Mouse (Mus musculus): Measurements from ENCODE around the gene Hba-a2. TPM values are rescaled to one million over a fixed set of nuclear protein-coding genes. Genes with fewer than 3 reads are reported as not detected.
A peak's percentile ranks its signal among the peaks of the same experiment; 100 is the strongest.

Gene Hba-a2
- polyA plus RNA-seq, 1 experiment from 2014 or later, result 5,155 TPM

GRCm38 (mm10) chr11:32340476-32341473 is 44.5 kb downstream of the Hba-a2 start:
- H3K9ac ChIP-seq (replicated peaks; ENCODE audit: low read length), result no peak overlapping the region
- no peak overlapping the region for H3K4me3 ChIP-seq (replicated peaks; ENCODE audit: low read depth, low read length)
- H3K36me3 ChIP-seq (ENCODE audit: control insufficient read depth, insufficient read depth, low read length), result no peaks in the 10 kb centered on the region
- H3K27ac ChIP-seq (replicated peaks; ENCODE audit: low read depth, low read length), result no peak overlapping the region
- peak; percentile 72 for DNase-seq
- 45% methylated on average over 17 of the region's 17 CpGs for WGBS
- no peaks in the 10 kb centered on the region for H3K4me1 ChIP-seq (ENCODE audit: control insufficient read depth, insufficient read depth, low read length)
- ATAC-seq (ENCODE audit: low FRiP score, low TSS enrichment), result no peak
- no peak overlapping the region for H3K4me2 ChIP-seq (ENCODE audit: low read length)
- no peaks in the 10 kb centered on the region for H3K27me3 ChIP-seq (ENCODE audit: control insufficient read depth, insufficient read depth, low read length)
- H3K9me3 ChIP-seq (ENCODE audit: control insufficient read depth, low read length), result peaks cover 6% of the 10 kb centered on the region; the same call in 1 of the 2 replicates

DNA sequence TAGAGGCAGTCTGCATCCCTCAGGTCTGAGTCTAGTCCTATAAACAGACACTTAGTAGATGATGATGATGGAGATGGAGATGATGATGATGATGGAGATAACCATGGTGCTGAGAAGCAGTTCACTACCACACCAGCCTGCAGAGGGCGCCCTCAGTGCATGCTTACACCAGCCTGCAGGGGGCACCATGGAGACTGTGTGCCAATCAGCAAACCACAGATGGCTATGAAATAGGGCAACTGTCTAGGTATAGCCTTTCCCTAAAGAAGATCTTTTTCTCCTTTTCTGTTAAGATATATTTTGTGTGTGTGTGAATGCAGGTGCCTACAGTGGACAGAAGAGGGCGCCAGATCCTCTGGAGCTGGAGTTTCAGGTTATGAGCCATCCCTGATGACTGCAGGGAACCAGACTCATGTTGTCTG is 46.5 kb downstream of the Hba-a2 start:
- H3K9me3 ChIP-seq (ENCODE audit: control insufficient read depth, low read length), result no peaks in the 10 kb centered on the region
- ATAC-seq (ENCODE audit: low FRiP score, low TSS enrichment) (no peak), DNase-seq (peak; percentile 63)
- H3K9ac ChIP-seq (replicated peaks; ENCODE audit: low read length), result no peak overlapping the region
- 3% methylated on average over 2 of the region's 2 CpGs for WGBS
- H3K4me1 ChIP-seq (ENCODE audit: control insufficient read depth, insufficient read depth, low read length), result peaks cover 9% of the 10 kb centered on the region
- no peak overlapping the region for H3K4me3 ChIP-seq (replicated peaks; ENCODE audit: low read depth, low read length)
- no peak overlapping the region for H3K27ac ChIP-seq (replicated peaks; ENCODE audit: low read depth, low read length)
- H3K36me3 ChIP-seq (ENCODE audit: control insufficient read depth, insufficient read depth, low read length), result no peaks in the 10 kb centered on the region
- H3K4me2 ChIP-seq (ENCODE audit: low read length), result no peak overlapping the region
- no peaks in the 10 kb centered on the region for H3K27me3 ChIP-seq (ENCODE audit: control insufficient read depth, insufficient read depth, low read length)

- Histone ChIP-seq H3K4me3 (replicated peaks; ENCODE audit: low read depth, low read length) (no peak overlapping the region), H3K9me3 (ENCODE audit: control insufficient read depth, low read length) (no peaks in the 10 kb centered on the region), H3K36me3 (ENCODE audit: control insufficient read depth, insufficient read depth, low read length) (no peaks in the 10 kb centered on the region), H3K4me2 (ENCODE audit: low read length) (no peak overlapping the region), H3K27ac (replicated peaks; ENCODE audit: low read depth, low read length) (no peak overlapping the region), H3K4me1 (ENCODE audit: control insufficient read depth, insufficient read depth, low read length) (peaks cover 11% of the 10 kb centered on the region), H3K27me3 (ENCODE audit: control insufficient read depth, insufficient read depth, low read length) (no peaks in the 10 kb centered on the region), H3K9ac (replicated peaks; ENCODE audit: low read length) (no peak overlapping the region)
- ATAC-seq (ENCODE audit: low FRiP score, low TSS enrichment) (no peak), DNase-seq (no peak)
- WGBS, result 94% methylated on average over 1 of the region's 1 CpGs
These were observed 47.1 kb downstream of the Hba-a2 start for GRCm38 (mm10) chr11:32343350-32343749.

- WGBS, result 80% methylated on average over 6 of the region's 6 CpGs
- Histone ChIP-seq H3K27ac (replicated peaks; ENCODE audit: low read depth, low read length) (no peak overlapping the region), H3K27me3 (ENCODE audit: control insufficient read depth, insufficient read depth, low read length) (no peaks in the 10 kb centered on the region), H3K36me3 (ENCODE audit: control insufficient read depth, insufficient read depth, low read length) (no peaks in the 10 kb centered on the region), H3K9me3 (ENCODE audit: control insufficient read depth, low read length) (no peaks in the 10 kb centered on the region), H3K9ac (replicated peaks; ENCODE audit: low read length) (no peak overlapping the region), H3K4me3 (replicated peaks; ENCODE audit: low read depth, low read length) (no peak overlapping the region), H3K4me1 (ENCODE audit: control insufficient read depth, insufficient read depth, low read length) (peaks cover 32% of the 10 kb centered on the region), H3K4me2 (ENCODE audit: low read length) (no peak overlapping the region)
- ATAC-seq (ENCODE audit: low FRiP score, low TSS enrichment), result no peak
- no peak for DNase-seq
These were observed 49.4 kb downstream of the Hba-a2 start for GRCm38 (mm10) chr11:32345504-32346297.

Other genes starting within 250 kb of the Hba-a2 start
- not detected in 2 replicates for gene Il9r, start 96.2 kb upstream of the Hba-a2 start, polyA plus RNA-seq (2014; fragmentation: Nextera tagmentation; extraction: Ambion mirVana)
- gene Snrnp25, start 91.1 kb upstream of the Hba-a2 start, polyA plus RNA-seq (2014; fragmentation: Nextera tagmentation; extraction: Ambion mirVana), result 46.7 and 54.9 TPM in 2 replicates
- 15.3 and 17.5 TPM in 2 replicates for gene Rhbdf1, start 74.2 kb upstream of the Hba-a2 start, polyA plus RNA-seq (2014; fragmentation: Nextera tagmentation; extraction: Ambion mirVana)
- gene Mpg, start 70.0 kb upstream of the Hba-a2 start, polyA plus RNA-seq (2014; fragmentation: Nextera tagmentation; extraction: Ambion mirVana), result 37.4 and 37.7 TPM in 2 replicates
- gene Nprl3, start 28.8 kb upstream of the Hba-a2 start, polyA plus RNA-seq (2014; fragmentation: Nextera tagmentation; extraction: Ambion mirVana), result 33.6 and 36.9 TPM in 2 replicates
- 29.1 and 77.0 TPM in 2 replicates for gene Hba-x, start 20.1 kb upstream of the Hba-a2 start, polyA plus RNA-seq (2014; fragmentation: Nextera tagmentation; extraction: Ambion mirVana)
- 1,330 and 1,946 TPM in 2 replicates for gene Hba-a1, start 13.0 kb upstream of the Hba-a2 start, polyA plus RNA-seq (2014; fragmentation: Nextera tagmentation; extraction: Ambion mirVana)
- gene Hbq1b, start 9.5 kb upstream of the Hba-a2 start, polyA plus RNA-seq (2014; fragmentation: Nextera tagmentation; extraction: Ambion mirVana), result 0.74 TPM in 1 of 2 replicates, not detected in the other
- 0.90 and 1.4 TPM in 2 replicates for gene Hbq1a, start 3.6 kb downstream of the Hba-a2 start, polyA plus RNA-seq (2014; fragmentation: Nextera tagmentation; extraction: Ambion mirVana)
- gene Sh3pxd2b, start 51.3 kb downstream of the Hba-a2 start, polyA plus RNA-seq (2014; fragmentation: Nextera tagmentation; extraction: Ambion mirVana), result 22.7 and 25.4 TPM in 2 replicates
- gene Ubtd2, start 158.9 kb downstream of the Hba-a2 start, polyA plus RNA-seq (2014; fragmentation: Nextera tagmentation; extraction: Ambion mirVana), result 57.0 and 63.8 TPM in 2 replicates
- 0.47 TPM in 1 of 2 replicates, not detected in the other for gene Efcab9, start 235.6 kb downstream of the Hba-a2 start, polyA plus RNA-seq (2014; fragmentation: Nextera tagmentation; extraction: Ambion mirVana)
- 1.4 and 1.6 TPM in 2 replicates for gene Stk10, start 236.8 kb downstream of the Hba-a2 start, polyA plus RNA-seq (2014; fragmentation: Nextera tagmentation; extraction: Ambion mirVana)